Mouse (Mus musculus) E14TG2a.4 (cell line): ENCODE results near the gene Krt16.

ENCODE experiments used
- CTCF ChIP-seq: conservative IDR thresholded peaks from 2 replicates; pipeline ENCODE4 v1.5.1; 2014; ENCODE audit warnings: low read length
- NANOG ChIP-seq: IDR thresholded peaks from 2 replicates; pipeline ENCODE4 v1.6.1; 2014; ENCODE audit warnings: borderline replicate concordance, low read length, mixed read lengths
- POU5F1 ChIP-seq: IDR thresholded peaks from 2 replicates; pipeline ENCODE4 v1.6.1; 2014; ENCODE audit warnings: low read length, borderline replicate concordance

DNA sequence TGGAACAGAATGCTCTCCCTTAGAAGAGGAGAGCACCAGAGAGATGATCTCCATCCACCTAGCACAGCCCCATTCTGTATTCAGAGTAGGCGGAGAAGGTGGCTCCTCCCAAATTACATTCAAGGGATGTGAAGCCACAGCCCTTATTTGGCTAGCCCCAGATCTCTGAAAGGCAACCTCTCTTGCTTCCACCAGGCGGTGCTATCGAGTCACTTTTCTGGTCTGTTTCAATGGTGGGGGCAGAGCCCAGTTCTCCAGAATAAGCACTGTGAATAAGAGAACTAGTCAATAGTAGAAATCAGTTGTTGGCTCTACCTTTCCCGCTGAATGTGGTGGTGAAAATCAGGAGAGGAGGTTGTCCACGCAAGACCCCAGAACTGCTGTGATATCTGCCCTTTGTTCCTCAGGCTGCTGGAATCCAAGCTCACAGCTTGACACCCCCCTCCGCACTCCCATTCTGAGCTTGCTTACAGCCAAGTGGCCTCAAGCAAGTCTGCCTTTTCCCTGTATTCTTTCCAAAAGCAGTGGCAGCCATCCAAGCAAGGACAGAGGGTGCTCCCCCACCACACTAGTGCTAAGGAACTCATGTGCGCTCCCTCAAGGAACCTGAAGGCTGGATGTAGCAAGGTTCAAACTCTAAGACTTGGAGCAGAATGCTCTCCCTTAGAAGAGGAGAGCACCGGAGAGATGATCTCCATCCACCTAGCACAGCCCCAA is 48.4 kb downstream of the Krt16 start:
- TF ChIP-seq CTCF (peak; percentile 98), NANOG (no peak), POU5F1 (no peak)
